In the genomic region with DNA sequence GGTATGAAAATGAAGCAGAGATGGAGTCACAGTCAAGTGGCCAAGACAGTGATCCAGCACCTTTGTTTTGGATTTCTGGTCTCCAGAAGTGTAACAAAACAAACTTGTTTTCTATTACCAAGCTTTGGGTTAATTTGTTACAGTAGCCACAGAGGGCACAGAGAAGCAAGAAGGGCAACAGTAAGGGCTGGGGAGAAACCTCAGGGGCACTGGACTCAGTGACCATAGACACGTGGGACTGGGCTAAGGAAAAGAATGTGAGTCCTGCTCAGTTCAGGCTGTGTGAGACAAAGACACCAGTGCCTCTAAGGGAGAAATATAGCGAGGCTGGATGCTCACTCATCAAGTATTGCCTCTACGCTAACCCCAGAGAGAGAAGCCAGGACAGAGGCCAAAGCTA, we compare ENCODE assay signal across 18 mouse cellular contexts.
"Had no signal": no experiment of that assay in that cellular context is flagged by ENCODE, and none has a peak within 500 bp of the region (broad histone marks: within the 10 kb centered on the region; RNA-seq: fewer than 3 reads in every experiment).

No protein-coding gene starts in this region.

- H3K9ac ChIP-seq: lung, embryonic 14.5 days; midbrain, embryonic 12.5 days; neural tube, embryonic 13.5 days; neural tube, embryonic 15.5 days had no signal

- H3K27ac ChIP-seq: midbrain, embryonic 10.5 days; midbrain, embryonic 12.5 days; neural tube, embryonic 13.5 days had no signal

- ATAC-seq: midbrain, embryonic 16.5 days had no signal

- DNase-seq: lung, embryonic 14.5 days; lung, postnatal 10 days; lung, postnatal 4 days; midbrain, embryonic 14.5 days; retina, postnatal 1 day; right cerebral cortex, adult 18-20 months; right cerebral cortex, postnatal 25 days; right cerebral cortex, postnatal 4 days; spleen, adult 18-20 months; thymus, adult 18-20 months; thymus, postnatal 14 days; thymus, postnatal 36 days had no signal

- H3K27me3 ChIP-seq: neural tube, embryonic 13.5 days; neural tube, embryonic 15.5 days had no signal

- H3K4me3 ChIP-seq: midbrain, embryonic 10.5 days; midbrain, embryonic 12.5 days; myocyte; neural tube, embryonic 13.5 days had no signal

- H3K4me2 ChIP-seq: lung, embryonic 14.5 days; midbrain, embryonic 12.5 days; neural tube, embryonic 13.5 days; neural tube, embryonic 15.5 days had no signal

- H3K9me3 ChIP-seq: midbrain, embryonic 10.5 days; midbrain, embryonic 12.5 days; neural tube, embryonic 13.5 days; neural tube, embryonic 15.5 days had no signal
